Comparison of ENCODE assay signal across 10 mouse cellular contexts in the genomic region with DNA sequence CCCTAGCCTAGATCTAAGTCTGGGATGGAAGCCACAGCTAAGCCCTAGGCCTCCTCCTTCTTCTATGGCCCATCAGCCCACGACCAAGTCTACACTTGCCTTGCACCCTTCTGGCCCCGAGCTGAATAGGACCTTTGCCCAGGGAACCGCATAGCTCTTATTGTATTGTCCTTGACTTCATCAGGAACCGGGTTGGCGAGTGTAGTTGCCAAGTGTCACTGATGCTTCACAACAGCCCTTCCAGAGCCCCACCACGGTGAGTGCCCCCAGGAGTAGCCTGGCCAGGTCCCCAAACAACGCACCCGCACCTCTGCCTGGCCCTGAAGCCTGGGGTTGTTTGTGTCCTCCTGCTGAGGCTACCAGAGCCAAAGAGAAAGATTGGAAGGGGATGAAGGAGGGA.
A peak's percentile ranks its signal among the peaks of the same experiment; 100 is the strongest.
DNase-seq lines count a peak whose midpoint lies in the region; ATAC-seq and TF ChIP-seq lines count a peak whose summit lies in the region.
"Had no signal": no experiment of that assay in that cellular context is flagged by ENCODE, and none has a peak within 500 bp of the region (broad histone marks: within the 10 kb centered on the region; RNA-seq: fewer than 3 reads in every experiment).

No protein-coding gene starts in this region.

- no peak for TF ChIP-seq CTCF in midbrain, postnatal 0 days (IDR thresholded peaks at IDR 0.05)
- no peak for TF ChIP-seq CTCF in cerebellum, adult 2 months (IDR thresholded peaks at IDR 0.05; ENCODE audit: borderline replicate concordance, insufficient read depth, low read depth, low read length)

- no peak for DNase-seq in kidney, postnatal 25 days
- no peak for DNase-seq in midbrain, postnatal 0 days (ENCODE audit: low spot score)
- DNase-seq in cerebellum, adult 2 months, result no peak
- DNase-seq: cerebellum, adult 8-10 months had no signal

- H3K27me3 ChIP-seq in kidney, embryonic 14.5 days (ENCODE audit: control insufficient read depth, insufficient read depth, low read length), result no peaks in the 10 kb centered on the region
- no peaks in the 10 kb centered on the region for H3K27me3 ChIP-seq in midbrain, postnatal 0 days (ENCODE audit: insufficient read depth, low read length)
- no peaks in the 10 kb centered on the region for H3K27me3 ChIP-seq in midbrain, embryonic 16.5 days (ENCODE audit: control insufficient read depth, insufficient read depth, low read depth, low read length)
- no peaks in the 10 kb centered on the region for H3K27me3 ChIP-seq in intestine, embryonic 16.5 days (replicated peaks; ENCODE audit: control insufficient read depth, insufficient read depth, low read length)
- H3K27me3 ChIP-seq in stomach, embryonic 15.5 days (replicated peaks), result no peaks in the 10 kb centered on the region
- no peaks in the 10 kb centered on the region for H3K27me3 ChIP-seq in cerebellum, adult 2 months (ENCODE audit: control insufficient read depth, insufficient read depth, low read length)
- no peaks in the 10 kb centered on the region for H3K27me3 ChIP-seq in forebrain, embryonic 12.5 days

- H3K36me3 ChIP-seq in kidney, embryonic 14.5 days (ENCODE audit: control insufficient read depth, insufficient read depth, low read length), result no peaks in the 10 kb centered on the region
- H3K36me3 ChIP-seq in midbrain, postnatal 0 days (ENCODE audit: insufficient read depth, low read length), result no peaks in the 10 kb centered on the region
- no peaks in the 10 kb centered on the region for H3K36me3 ChIP-seq in midbrain, embryonic 16.5 days (ENCODE audit: control insufficient read depth, insufficient read depth, low read length)
- no peaks in the 10 kb centered on the region for H3K36me3 ChIP-seq in intestine, embryonic 16.5 days (ENCODE audit: control insufficient read depth, insufficient read depth, low read length)
- no peaks in the 10 kb centered on the region for H3K36me3 ChIP-seq in stomach, embryonic 15.5 days
- no peaks in the 10 kb centered on the region for H3K36me3 ChIP-seq in forebrain, embryonic 12.5 days (replicated peaks)

- H3K9me3 ChIP-seq in kidney, embryonic 14.5 days (ENCODE audit: control insufficient read depth, low read length), result no peaks in the 10 kb centered on the region
- H3K9me3 ChIP-seq in midbrain, postnatal 0 days (ENCODE audit: low read length), result no peaks in the 10 kb centered on the region
- H3K9me3 ChIP-seq in midbrain, embryonic 16.5 days (replicated peaks; ENCODE audit: control insufficient read depth, low read length, poor library complexity, severe bottlenecking), result no peaks in the 10 kb centered on the region
- H3K9me3 ChIP-seq in intestine, embryonic 16.5 days (ENCODE audit: control insufficient read depth, low read length), result no peaks in the 10 kb centered on the region
- H3K9me3 ChIP-seq in stomach, embryonic 15.5 days, result no peaks in the 10 kb centered on the region
- no peaks in the 10 kb centered on the region for H3K9me3 ChIP-seq in forebrain, embryonic 12.5 days

- ATAC-seq in kidney, embryonic 14.5 days (ENCODE audit: low FRiP score, low TSS enrichment), result no peak
- ATAC-seq in midbrain, postnatal 0 days (ENCODE audit: low FRiP score), result no peak
- ATAC-seq in midbrain, embryonic 16.5 days, result no peak
- peak; percentile 49 for ATAC-seq in intestine, embryonic 16.5 days
- no peak for ATAC-seq in stomach, embryonic 15.5 days (ENCODE audit: insufficient read depth, low FRiP score, low read depth)
- ATAC-seq in forebrain, embryonic 12.5 days (ENCODE audit: low FRiP score), result no peak

- peak overlapping the region; percentile 21 for H3K4me2 ChIP-seq in kidney, embryonic 14.5 days (replicated peaks; ENCODE audit: low read depth, low read length)
- no peak overlapping the region for H3K4me2 ChIP-seq in midbrain, postnatal 0 days (ENCODE audit: low read depth, low read length, poor library complexity, severe bottlenecking)
- H3K4me2 ChIP-seq in midbrain, embryonic 16.5 days (ENCODE audit: low read length), result no peak overlapping the region
- H3K4me2 ChIP-seq in intestine, embryonic 16.5 days (ENCODE audit: low read depth, low read length), result peak overlapping the region; percentile 51
- H3K4me2 ChIP-seq in stomach, embryonic 15.5 days, result peak overlapping the region; percentile 56
- no peak overlapping the region for H3K4me2 ChIP-seq in forebrain, embryonic 12.5 days

- WGBS in kidney, embryonic 14.5 days, result 70% methylated on average over 8 of the region's 8 CpGs
- WGBS in midbrain, postnatal 0 days, result 70% methylated on average over 8 of the region's 8 CpGs
- WGBS in midbrain, embryonic 16.5 days, result 70% methylated on average over 8 of the region's 8 CpGs
- WGBS in intestine, embryonic 16.5 days, result 32% methylated on average over 8 of the region's 8 CpGs
- 28% methylated on average over 8 of the region's 8 CpGs for WGBS in stomach, embryonic 15.5 days
- WGBS in cerebellum, adult 2 months, result 44% methylated on average over 8 of the region's 8 CpGs
- WGBS in forebrain, embryonic 12.5 days, result 76% methylated on average over 8 of the region's 8 CpGs

- H3K4me1 ChIP-seq in kidney, embryonic 14.5 days (ENCODE audit: control insufficient read depth, insufficient read depth, low read length), result peaks cover 45% of the 10 kb centered on the region
- no peaks in the 10 kb centered on the region for H3K4me1 ChIP-seq in midbrain, postnatal 0 days (ENCODE audit: insufficient read depth, low read length)
- no peaks in the 10 kb centered on the region for H3K4me1 ChIP-seq in midbrain, embryonic 16.5 days (ENCODE audit: control insufficient read depth, insufficient read depth, low read length)
- peaks cover 45% of the 10 kb centered on the region for H3K4me1 ChIP-seq in intestine, embryonic 16.5 days (ENCODE audit: control insufficient read depth, insufficient read depth, low read length)
- H3K4me1 ChIP-seq in stomach, embryonic 15.5 days, result peaks cover 48% of the 10 kb centered on the region
- no peaks in the 10 kb centered on the region for H3K4me1 ChIP-seq in cerebellum, adult 2 months (ENCODE audit: control insufficient read depth, insufficient read depth, low read length)
- peaks cover 11% of the 10 kb centered on the region for H3K4me1 ChIP-seq in forebrain, embryonic 12.5 days

- TF ChIP-seq POLR2A in cerebellum, adult 2 months (IDR thresholded peaks at IDR 0.05; ENCODE audit: borderline replicate concordance, insufficient read depth, low read length), result no peak

- H3K9ac ChIP-seq in kidney, embryonic 14.5 days (ENCODE audit: low read depth, low read length), result 0 out of 2 replicates have a peak overlapping the region, but pooled peaks have one; percentile 40
- H3K9ac ChIP-seq in midbrain, postnatal 0 days (replicated peaks; ENCODE audit: low read length, poor library complexity, severe bottlenecking), result no peak overlapping the region
- H3K9ac ChIP-seq in midbrain, embryonic 16.5 days (ENCODE audit: low read depth, low read length), result no peak overlapping the region
- peak overlapping the region; percentile 70 for H3K9ac ChIP-seq in intestine, embryonic 16.5 days (ENCODE audit: low read depth, low read length)
- no peak overlapping the region for H3K9ac ChIP-seq in stomach, embryonic 15.5 days
- no peak overlapping the region for H3K9ac ChIP-seq in forebrain, embryonic 12.5 days
- H3K9ac ChIP-seq: liver, embryonic 14.5 days had no signal

- no peak overlapping the region; the same call in 1 of the 2 replicates for H3K4me3 ChIP-seq in kidney, embryonic 14.5 days (ENCODE audit: low read length)
- no peak overlapping the region for H3K4me3 ChIP-seq in midbrain, postnatal 0 days (ENCODE audit: low read depth, low read length)
- no peak overlapping the region for H3K4me3 ChIP-seq in midbrain, embryonic 16.5 days (ENCODE audit: low read depth, low read length)
- H3K4me3 ChIP-seq in intestine, embryonic 16.5 days (ENCODE audit: low read length), result peak overlapping the region; percentile 44
- H3K4me3 ChIP-seq in stomach, embryonic 15.5 days (replicated peaks), result peak overlapping the region; percentile 43; the same call in 1 of the 2 replicates
- H3K4me3 ChIP-seq in cerebellum, adult 2 months (replicated peaks; ENCODE audit: insufficient read depth, low read depth, low read length), result no peak overlapping the region
- H3K4me3 ChIP-seq in forebrain, embryonic 12.5 days (replicated peaks), result no peak overlapping the region

- peak overlapping the region; percentile 86 for H3K27ac ChIP-seq in kidney, embryonic 14.5 days (ENCODE audit: low read depth, low read length)
- H3K27ac ChIP-seq in midbrain, postnatal 0 days (ENCODE audit: low read depth, low read length), result 0 out of 2 replicates have a peak overlapping the region, but pooled peaks have one; percentile 38
- H3K27ac ChIP-seq in midbrain, embryonic 16.5 days (ENCODE audit: low read length), result no peak overlapping the region
- H3K27ac ChIP-seq in intestine, embryonic 16.5 days (ENCODE audit: low read length), result peak overlapping the region; percentile 92
- H3K27ac ChIP-seq in stomach, embryonic 15.5 days, result peak overlapping the region; percentile 88
- no peak overlapping the region for H3K27ac ChIP-seq in cerebellum, adult 2 months (ENCODE audit: insufficient read depth, low read length)
- H3K27ac ChIP-seq in forebrain, embryonic 12.5 days, result no peak overlapping the region
- H3K27ac ChIP-seq: liver, embryonic 14.5 days had no signal

Comparison
In these comparisons a context has a peak if more than half of its experiments do, and no peak if none do; other contexts are left out.
1. H3K27ac ChIP-seq: peak in kidney, embryonic 14.5 days (single experiment), midbrain, postnatal 0 days (single experiment), intestine, embryonic 16.5 days (single experiment) and stomach, embryonic 15.5 days (single experiment); none in midbrain, embryonic 16.5 days (single experiment), cerebellum, adult 2 months (single experiment) and forebrain, embryonic 12.5 days (single experiment).
2. H3K4me2 ChIP-seq: peak in kidney, embryonic 14.5 days (single experiment), intestine, embryonic 16.5 days (single experiment) and stomach, embryonic 15.5 days (single experiment); none in midbrain, postnatal 0 days (single experiment), midbrain, embryonic 16.5 days (single experiment) and forebrain, embryonic 12.5 days (single experiment).
3. H3K4me3 ChIP-seq: peak in intestine, embryonic 16.5 days (single experiment) and stomach, embryonic 15.5 days (single experiment); none in kidney, embryonic 14.5 days (single experiment), midbrain, postnatal 0 days (single experiment), midbrain, embryonic 16.5 days (single experiment), cerebellum, adult 2 months (single experiment) and forebrain, embryonic 12.5 days (single experiment).
4. H3K9ac ChIP-seq: peak in kidney, embryonic 14.5 days (single experiment) and intestine, embryonic 16.5 days (single experiment); none in midbrain, postnatal 0 days (single experiment), midbrain, embryonic 16.5 days (single experiment), stomach, embryonic 15.5 days (single experiment) and forebrain, embryonic 12.5 days (single experiment).